Mouse (Mus musculus): Measurements from ENCODE around the gene Mal.
"Not testable (repeated sequence)": the region's sequence is repeated elsewhere in the genome, so short reads cannot be mapped to it uniquely, and the experiment has no call there.

Gene Mal

DNA sequence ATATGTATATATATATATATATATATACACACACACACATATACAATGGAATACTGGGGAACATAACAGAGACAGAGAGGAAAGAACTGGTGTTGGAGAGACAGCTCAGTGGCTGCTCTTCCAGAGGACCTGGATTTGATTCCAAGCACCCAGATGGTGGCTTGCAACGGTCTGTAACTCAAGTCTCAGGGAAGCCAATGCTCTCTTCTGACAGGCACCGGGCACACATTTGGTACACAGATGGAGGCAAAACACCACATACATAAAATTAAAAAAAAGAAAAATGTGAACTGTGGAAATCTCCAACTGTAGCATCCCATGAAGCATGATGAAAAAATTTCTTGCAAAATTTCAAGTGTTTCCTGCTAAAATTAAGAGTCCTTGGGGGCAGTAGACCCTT is 31.7 kb downstream of the Mal start:
- DNase-seq (ENCODE audit: low spot score), result no peak

DNA sequence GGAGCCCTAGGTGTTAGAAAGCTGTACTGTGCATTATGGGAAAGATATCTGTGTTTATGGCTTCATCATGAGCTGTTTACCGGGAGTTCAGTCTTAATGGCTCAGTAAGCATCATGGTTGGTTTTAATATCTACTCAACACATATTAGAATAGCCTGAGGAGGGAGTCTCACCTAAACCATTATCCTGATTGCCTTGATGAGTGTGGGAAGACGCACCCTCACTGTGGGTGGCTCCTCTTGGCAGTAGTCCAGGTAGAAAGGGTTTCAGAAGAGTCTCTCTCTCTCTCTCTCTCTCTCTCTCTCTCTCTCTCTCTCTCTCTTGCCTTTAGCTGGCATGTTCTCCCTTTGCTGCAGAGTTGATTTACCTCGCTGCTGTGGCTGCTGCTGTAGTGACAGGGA is 34.4 kb downstream of the Mal start:
- no peak for DNase-seq (ENCODE audit: low spot score)

DNA sequence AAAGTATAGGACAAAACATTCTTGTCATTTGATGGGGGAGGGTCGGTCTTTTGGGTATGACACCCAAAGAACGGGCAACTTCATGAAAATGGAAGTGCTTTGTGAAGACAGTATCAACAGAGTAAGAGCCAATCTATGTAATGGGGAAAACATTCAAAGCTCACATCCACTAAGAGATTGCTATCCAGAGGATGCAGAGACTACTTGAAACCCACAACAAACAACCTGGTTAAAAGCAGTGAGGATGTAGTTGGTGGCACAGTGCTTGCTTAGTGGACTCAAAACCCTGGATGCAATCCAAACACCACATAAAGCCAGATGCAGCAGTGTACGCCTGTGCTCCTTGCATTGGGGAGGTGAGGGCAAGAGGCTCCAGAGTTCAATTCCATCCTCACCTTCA is 37.2 kb downstream of the Mal start:
- no peak for DNase-seq (ENCODE audit: low spot score)

DNA sequence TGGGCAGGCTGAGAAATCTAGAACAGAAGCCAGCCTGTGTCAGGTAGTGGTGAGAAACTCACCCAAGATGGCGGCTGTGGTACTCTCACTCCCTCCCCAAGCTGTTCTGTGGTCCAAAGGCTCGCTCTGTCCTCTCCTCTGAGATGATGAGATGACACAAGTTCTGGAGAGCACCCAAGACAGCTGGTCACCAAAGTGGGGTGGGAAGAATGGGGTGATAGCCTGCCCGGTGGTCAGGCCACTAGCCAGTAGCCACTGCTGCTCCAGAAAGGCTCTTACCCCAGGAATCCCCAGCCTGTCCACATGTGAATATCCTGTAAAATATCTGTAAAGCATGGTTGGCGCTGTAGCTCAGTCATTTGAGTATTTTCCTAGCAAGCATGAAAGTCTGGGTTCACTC is 44.2 kb downstream of the Mal start:
- DNase-seq (ENCODE audit: low spot score), result no peak

DNA sequence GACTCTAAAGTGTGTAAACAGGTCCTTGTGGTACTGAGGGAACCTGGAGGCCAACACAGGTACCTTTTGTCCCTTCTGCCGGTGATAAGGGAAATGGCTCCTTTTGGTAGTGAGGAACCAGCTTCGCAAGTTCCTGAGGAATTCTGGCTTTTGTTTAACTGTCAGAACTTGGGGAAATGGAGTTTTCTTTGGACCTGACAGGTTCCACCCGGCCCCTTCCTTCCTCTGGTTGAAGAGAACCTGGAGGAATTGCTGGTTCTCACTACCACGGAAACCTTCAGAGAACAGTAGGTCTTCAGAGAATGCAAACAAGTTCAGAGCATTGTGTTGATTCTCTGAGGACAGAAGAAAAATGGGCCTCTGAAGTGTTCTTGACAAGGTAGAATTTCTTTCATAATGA is 45.1 kb downstream of the Mal start:
- DNase-seq (ENCODE audit: low spot score), result no peak

DNA sequence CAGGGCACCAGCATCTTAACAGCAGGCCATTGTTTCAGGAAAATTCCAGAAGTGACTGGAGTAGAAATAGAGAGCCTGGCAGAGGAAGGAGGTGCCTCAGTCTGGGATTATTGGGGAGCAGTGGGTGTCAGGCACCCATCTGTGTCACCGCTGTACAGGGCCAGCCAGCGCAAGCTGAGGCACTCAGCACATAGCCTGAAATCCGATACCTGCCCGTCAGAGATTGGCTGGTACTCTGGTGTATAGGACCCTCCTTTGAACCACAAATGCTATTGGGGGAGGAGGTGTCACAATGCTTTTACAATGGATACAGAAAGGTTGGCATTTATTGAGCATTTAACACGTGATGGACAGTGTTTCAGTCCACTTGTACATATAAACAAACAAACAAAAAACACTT is 47.5 kb downstream of the Mal start:
- DNase-seq (ENCODE audit: low spot score), result no peak

DNA sequence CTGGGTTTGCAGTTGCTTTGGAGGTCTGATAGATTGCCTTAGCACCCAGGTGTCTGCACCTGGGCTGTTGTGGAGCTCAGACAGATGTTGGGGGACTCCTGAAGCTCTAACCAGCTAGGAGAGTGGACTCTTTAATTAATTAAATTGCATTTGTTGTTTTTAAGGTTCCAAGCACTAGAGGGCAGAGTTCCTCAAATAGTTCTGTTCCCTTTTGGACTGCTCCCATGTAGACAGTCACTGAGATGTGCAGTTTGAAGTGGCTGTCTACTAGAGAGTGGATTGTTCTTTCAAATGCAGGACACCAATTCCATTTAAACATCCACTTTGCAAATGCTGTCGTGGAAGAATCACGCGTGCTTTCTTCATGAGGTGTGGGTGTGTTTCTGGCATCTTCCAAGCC is 48.3 kb downstream of the Mal start:
- DNase-seq (ENCODE audit: low spot score), result peak; percentile 18

DNA sequence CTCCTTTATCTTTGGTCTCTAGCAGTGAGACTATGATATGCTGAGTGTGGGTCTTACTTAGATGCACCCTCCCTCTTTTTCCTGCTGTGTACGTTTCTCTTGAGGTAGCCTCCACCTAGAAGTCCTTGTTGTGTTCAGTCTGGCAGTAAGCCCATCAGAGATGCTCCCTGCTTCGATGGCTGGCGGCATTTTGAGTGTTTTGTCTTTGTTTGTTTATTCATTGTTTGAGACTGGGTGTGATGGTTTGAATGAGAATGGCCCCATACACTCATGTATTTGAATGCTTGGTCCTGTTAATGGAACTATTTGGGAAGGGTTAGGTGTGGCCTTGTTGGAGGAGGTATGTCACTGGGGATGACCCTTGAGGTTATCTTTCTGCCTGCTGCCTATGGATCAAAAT is 51.3 kb downstream of the Mal start:
- DNase-seq (ENCODE audit: low spot score), result no peak

DNA sequence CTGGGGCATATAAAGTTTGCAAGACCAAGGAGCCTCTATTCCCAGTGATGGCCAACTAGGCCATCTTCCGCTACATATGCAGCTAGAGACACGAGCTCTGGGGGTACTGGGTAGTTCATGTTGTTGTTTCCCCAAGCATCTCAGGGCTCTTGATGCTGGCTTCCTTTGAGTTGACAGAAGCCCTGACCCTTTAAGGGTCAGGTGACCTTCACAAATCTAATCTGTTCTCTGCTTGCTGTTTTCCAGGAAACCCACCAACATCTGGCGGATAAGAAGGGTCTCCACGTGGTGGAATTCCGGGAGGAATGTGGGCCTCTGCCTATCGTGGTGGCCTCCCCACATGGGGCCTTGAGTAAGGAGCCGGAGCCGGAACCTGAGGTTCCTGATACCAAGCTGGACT is 53.1 kb downstream of the Mal start:
- not testable (repeated sequence) for DNase-seq (ENCODE audit: low spot score)

DNA sequence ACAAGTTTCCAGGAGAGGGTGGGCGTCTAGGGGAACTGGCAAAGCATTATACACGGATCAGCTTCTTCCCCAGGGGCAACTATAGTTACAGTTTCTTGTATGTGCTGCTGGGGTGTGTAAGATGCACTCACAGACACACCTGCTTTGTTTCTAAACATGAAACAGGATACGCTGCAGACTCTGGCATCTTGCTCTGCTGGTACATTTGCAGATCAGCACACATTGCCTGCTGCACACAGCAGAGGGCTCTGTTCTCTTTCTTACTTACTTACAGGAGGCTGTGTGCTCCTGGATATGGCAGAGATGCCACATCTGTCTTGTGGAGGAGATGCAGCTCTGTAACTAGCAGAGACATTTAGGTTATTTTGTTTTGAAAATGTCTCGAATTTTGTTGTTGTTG is 65.7 kb downstream of the Mal start:
- no peak for DNase-seq (ENCODE audit: low spot score)

DNA sequence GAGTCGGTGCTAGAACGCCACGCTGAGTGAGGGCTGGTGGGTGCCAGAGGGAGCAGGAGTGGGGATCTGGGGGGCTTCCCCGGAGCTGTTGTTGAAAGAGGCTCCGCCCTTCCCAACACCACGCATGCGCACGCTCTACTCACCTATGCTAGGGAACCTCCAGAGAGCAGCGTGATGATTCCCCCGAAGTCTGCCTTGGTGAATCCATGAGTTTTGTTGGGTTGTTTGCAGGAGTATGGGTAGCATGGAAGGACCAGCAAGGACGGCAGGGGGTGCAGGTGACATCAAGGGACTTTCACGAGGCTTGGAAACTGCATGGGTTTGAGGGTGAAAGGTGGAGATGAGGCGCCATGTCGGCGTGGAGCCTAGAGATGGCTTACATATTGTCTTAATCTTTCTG is 66.3 kb downstream of the Mal start:
- DNase-seq (ENCODE audit: low spot score), result no peak

DNA sequence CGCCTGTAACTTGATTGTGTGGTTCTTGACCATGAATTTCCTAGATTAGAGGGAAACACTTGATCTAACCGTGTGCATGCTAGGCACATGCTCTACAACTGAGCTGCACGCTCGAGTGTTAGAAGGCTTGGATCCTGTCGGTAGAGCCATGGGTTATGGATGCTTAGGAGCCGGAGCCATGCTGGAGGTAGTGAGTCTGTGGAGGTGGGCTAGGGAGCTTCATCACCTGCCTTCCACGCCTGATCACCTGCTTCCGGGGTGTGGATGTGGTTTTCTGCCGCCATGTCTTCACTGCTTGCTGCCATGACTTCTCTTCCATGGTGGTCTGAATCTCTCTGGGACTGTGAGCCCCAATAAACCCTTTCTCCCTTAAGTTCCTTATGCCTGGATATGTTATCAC is 67.6 kb downstream of the Mal start:
- DNase-seq (ENCODE audit: low spot score), result no peak

DNA sequence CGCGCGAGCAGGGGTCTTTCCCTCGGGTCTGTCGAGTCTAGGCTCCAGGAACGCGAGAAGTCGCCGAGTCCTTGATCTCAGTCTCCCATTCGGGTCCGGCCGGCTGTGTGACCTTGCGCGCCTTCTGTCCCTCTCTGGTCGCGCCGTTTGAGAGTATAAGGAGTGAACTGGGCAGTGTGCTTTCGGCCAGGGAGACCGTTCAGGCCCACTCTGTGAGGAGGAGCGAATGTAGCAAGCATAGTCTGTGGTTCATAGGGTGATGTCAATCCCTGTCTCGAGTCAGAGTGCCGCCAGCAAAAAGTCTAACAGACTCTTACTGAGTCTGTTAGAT is 69.0 kb downstream of the Mal start:
- DNase-seq (ENCODE audit: low spot score), result no peak

DNA sequence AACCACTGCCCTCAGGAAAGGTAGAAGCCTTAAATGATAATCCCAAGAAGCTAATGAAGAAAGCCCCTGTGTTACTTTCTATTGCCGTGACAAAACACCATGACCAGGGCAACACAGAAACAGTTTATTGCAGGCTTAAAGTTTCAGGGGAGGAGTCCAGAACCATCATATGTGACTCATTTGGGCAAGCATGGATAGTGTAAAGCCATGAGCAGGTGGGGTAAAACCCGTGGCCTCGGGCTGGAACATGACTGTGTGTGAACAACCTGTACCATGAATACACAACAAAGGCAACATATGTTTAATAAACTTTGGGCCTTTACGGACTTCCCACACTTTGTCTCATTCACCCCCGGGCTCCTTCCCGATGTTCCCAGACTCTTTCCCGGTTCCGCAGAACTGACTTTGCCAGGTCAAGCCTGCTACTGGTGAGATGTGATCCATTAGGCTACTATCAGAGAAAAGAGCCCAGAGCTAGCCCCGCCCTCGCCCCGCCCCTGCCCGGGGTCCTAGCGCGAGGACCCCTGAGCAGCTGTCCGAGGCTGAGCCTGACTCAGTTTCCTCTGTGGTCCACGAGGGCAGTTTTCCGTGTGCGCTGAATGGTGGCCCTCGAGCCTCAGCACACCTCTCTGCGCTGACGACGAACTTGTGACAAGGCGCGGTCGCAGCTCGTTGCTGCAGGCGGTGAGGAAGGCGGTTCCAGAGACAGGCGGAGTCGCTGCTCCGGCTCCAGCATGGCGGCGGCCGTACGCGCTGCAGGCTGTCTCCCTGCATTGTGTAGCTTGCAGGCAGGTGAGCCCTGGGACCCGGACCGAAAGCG is 69.6 kb downstream of the Mal start, which contains the start of the genes Zfp661 and Mrps5:
TSS of gene Zfp661 (minus strand) at position 401 of the 820 bp plus-strand sequence.
TSS of gene Mrps5 (plus strand) at position 529 of the 820 bp plus-strand sequence.
- DNase-seq (ENCODE audit: low spot score), result peak; percentile 77

DNA sequence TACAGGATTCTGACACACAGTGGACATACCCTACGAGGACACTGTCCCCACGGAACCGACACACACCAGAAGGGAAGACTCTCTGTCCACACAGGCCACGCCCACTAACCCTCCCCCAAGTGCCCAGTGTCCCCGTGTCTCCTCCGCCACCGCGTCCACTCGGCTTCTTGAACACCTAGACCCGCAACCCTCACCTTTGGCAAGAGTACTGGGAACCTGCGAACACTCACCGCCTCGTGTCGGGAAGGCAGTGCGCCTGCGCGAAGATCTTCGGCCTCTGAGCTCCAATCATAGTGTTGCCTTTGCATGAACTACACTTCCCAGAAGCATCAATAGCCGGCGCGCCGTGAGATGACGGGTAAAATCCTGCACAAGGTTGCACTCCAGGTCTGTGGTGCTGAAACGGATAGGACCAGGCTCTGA is 72.0 kb downstream of the Mal start:
- peak; percentile 81 for DNase-seq (ENCODE audit: low spot score)

Data from ovary, postnatal 14 days (tissue).